Mouse (Mus musculus) bone marrow macrophage, adult 2 months (primary cell): Measurements from ENCODE around the gene Gprc5b. TPM values are rescaled to one million over a fixed set of nuclear protein-coding genes. Genes with fewer than 3 reads are reported as not detected.

Experiments
- H3K27ac ChIP-seq: 2 replicates; pipeline ENCODE4 v1.5.1; 2012; ENCODE audit warnings: low read depth, low read length; ENCODE audit not compliant: insufficient read depth
- H3K4me1 ChIP-seq: 2 replicates; pipeline ENCODE4 v1.6.1; 2012; ENCODE audit warnings: low read length; ENCODE audit not compliant: control insufficient read depth, insufficient read depth
- H3K4me3 ChIP-seq: 2 replicates; pipeline ENCODE4 v1.5.1; 2012; ENCODE audit warnings: mild to moderate bottlenecking, low read length, moderate library complexity; ENCODE audit not compliant: insufficient read depth
- CTCF ChIP-seq: IDR thresholded peaks from 2 replicates; pipeline ENCODE4 v1.5.1; 2012; ENCODE audit warnings: low read depth, mild to moderate bottlenecking, low read length, moderate library complexity
- POLR2A ChIP-seq: IDR thresholded peaks from 2 replicates; pipeline ENCODE4 v1.6.1; 2012; ENCODE audit warnings: mild to moderate bottlenecking, low read depth, low read length, borderline replicate concordance
- polyA plus RNA-seq: library from polyadenylated mRNA; stranded (reverse); fragments of >200 nt; gene quantifications from 2 replicates; pipeline ENCODE4 v1.2.4, GENCODE M21; 2012; ENCODE audit not compliant: missing spikeins, insufficient read depth, insufficient read length

Gene Gprc5b
- polyA plus RNA-seq, 1 experiment = 1.2 TPM

GRCm38 (mm10) chr7:118977167-118977543 is 17.9 kb downstream of the Gprc5b start:
- no peak overlapping the region for H3K4me3 ChIP-seq
- no peak for TF ChIP-seq POLR2A
- H3K27ac ChIP-seq = no peak overlapping the region
- no peaks in the 10 kb centered on the region for H3K4me1 ChIP-seq

GRCm38 (mm10) chr7:118976414-118977166 is 18.4 kb downstream of the Gprc5b start:
- no peaks in the 10 kb centered on the region for H3K4me1 ChIP-seq
- TF ChIP-seq POLR2A = no peak
- TF ChIP-seq CTCF = no peak
- H3K4me3 ChIP-seq = no peak overlapping the region
- no peak overlapping the region for H3K27ac ChIP-seq

GRCm38 (mm10) chr7:118975837-118976236 is 19.2 kb downstream of the Gprc5b start:
- no peak overlapping the region for H3K4me3 ChIP-seq
- TF ChIP-seq POLR2A (no peak), CTCF (no peak)
- no peaks in the 10 kb centered on the region for H3K4me1 ChIP-seq
- no peak overlapping the region for H3K27ac ChIP-seq

DNA sequence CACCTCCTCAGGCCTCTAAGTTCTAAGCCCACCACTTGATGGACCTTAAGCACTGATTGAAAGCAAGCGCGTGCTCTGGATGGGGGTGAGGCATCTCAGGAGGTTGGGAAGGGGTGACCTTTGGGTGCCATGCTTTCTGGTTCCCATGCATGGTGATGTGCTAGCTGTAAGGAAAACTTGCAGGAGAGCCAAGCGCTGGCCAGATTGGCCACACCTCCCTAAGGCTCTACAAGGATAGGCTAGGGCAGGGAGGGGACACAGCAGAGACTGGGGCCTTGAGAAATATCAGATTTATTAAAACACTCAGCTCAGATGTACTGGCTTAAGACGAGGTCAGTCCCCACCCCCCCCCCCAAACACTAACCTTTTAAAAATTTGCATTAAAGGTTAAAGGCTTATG is 21.6 kb downstream of the Gprc5b start:
- TF ChIP-seq CTCF (no peak), POLR2A (no peak)
- H3K4me3 ChIP-seq = no peak overlapping the region
- no peaks in the 10 kb centered on the region for H3K4me1 ChIP-seq
- H3K27ac ChIP-seq = no peak overlapping the region

GRCm38 (mm10) chr7:118972306-118972705 is 22.7 kb downstream of the Gprc5b start:
- Histone ChIP-seq H3K27ac (no peak overlapping the region), H3K4me1 (no peaks in the 10 kb centered on the region), H3K4me3 (no peak overlapping the region)
- no peak for TF ChIP-seq CTCF
- TF ChIP-seq POLR2A = no peak

DNA sequence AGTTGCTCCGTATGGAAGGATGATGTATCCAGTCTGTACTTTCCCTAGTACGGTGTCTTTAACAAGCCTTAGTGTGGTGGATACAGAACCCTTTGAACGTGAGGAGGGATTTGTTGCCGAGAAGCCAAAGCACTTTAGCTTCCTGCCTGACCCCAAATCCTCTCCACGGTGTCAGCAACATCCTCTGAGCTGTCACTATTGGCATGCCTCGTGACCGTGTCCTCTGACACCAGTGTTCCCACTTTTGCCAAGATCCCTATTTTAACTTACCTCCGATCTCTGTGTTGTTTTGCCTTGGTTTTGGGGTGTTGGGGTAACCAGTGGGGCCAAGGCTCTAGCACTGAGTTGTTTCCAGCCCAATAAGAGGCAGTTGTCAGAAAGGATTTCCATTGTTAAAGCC is 23.5 kb downstream of the Gprc5b start:
- Histone ChIP-seq H3K27ac (no peak overlapping the region), H3K4me3 (no peak overlapping the region)
- TF ChIP-seq CTCF = no peak
- TF ChIP-seq POLR2A = no peak

GRCm38 (mm10) chr7:118968870-118969269 is 26.1 kb downstream of the Gprc5b start:
- TF ChIP-seq POLR2A (no peak), CTCF (no peak)

More for the DNA sequence above, 23.5 kb downstream of the Gprc5b start:
- no peaks in the 10 kb centered on the region for H3K4me1 ChIP-seq

GRCm38 (mm10) chr7:118965198-118965597 is 29.8 kb downstream of the Gprc5b start:
- no peak overlapping the region for H3K4me3 ChIP-seq
- TF ChIP-seq POLR2A = no peak
- no peak for TF ChIP-seq CTCF
- H3K4me1 ChIP-seq = no peaks in the 10 kb centered on the region
- H3K27ac ChIP-seq = no peak overlapping the region

More at GRCm38 (mm10) chr7:118968870-118969269, 26.1 kb downstream of the Gprc5b start:
- H3K4me1 ChIP-seq = no peaks in the 10 kb centered on the region
- H3K27ac ChIP-seq = no peak overlapping the region
- no peak overlapping the region for H3K4me3 ChIP-seq

GRCm38 (mm10) chr7:118964777-118965176 is 30.2 kb downstream of the Gprc5b start:
- TF ChIP-seq POLR2A = no peak
- TF ChIP-seq CTCF = no peak
- Histone ChIP-seq H3K27ac (no peak overlapping the region), H3K4me1 (no peaks in the 10 kb centered on the region), H3K4me3 (no peak overlapping the region)

- TF ChIP-seq CTCF (no peak), POLR2A (no peak)
- no peak overlapping the region for H3K4me3 ChIP-seq
- H3K4me1 ChIP-seq = peaks cover 2% of the 10 kb centered on the region; the same call in 1 of the 2 replicates
- no peak overlapping the region for H3K27ac ChIP-seq
These were observed 35.8 kb downstream of the Gprc5b start for GRCm38 (mm10) chr7:118959209-118959608.
